Mouse (Mus musculus) ES-E14 (cell line): ENCODE data around the gene Arf5.

ENCODE experiments used
- HCFC1 ChIP-seq: IDR thresholded peaks from 2 replicates; pipeline ENCODE4 v1.6.1; 2012; ENCODE audit warnings: low read length, inconsistent platforms, borderline replicate concordance; ENCODE audit not compliant: insufficient read depth
- MAFK ChIP-seq: IDR thresholded peaks from 2 replicates; pipeline ENCODE4 v1.6.1; 2014; ENCODE audit warnings: mild to moderate bottlenecking, low read depth, low read length, inconsistent platforms; ENCODE audit not compliant: insufficient read depth

DNA sequence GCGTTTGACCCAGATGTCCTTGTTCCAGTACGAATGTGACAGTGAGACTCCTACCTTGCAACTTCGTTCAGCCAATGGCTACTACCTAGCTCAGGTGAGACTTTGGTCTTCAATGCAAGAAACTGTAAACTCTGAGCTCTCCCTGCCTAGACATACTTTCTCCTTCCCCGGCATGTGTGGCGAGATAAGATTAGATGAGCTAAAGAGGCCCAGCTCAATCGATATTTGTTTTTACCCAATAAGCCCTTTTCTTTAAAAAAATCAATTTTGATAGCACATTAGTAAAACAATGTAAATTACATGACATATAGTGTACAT, 8.1 kb downstream of the Arf5 start:
- TF ChIP-seq HCFC1: no peak
- no peak for TF ChIP-seq MAFK
